Mouse (Mus musculus): ENCODE results near the gene Pogk. TPM values are rescaled to one million over a fixed set of nuclear protein-coding genes. Genes with fewer than 3 reads are reported as not detected.

Gene Pogk
- polyA plus RNA-seq, 1 experiment from 2014 or later = 13.4 TPM

DNA sequence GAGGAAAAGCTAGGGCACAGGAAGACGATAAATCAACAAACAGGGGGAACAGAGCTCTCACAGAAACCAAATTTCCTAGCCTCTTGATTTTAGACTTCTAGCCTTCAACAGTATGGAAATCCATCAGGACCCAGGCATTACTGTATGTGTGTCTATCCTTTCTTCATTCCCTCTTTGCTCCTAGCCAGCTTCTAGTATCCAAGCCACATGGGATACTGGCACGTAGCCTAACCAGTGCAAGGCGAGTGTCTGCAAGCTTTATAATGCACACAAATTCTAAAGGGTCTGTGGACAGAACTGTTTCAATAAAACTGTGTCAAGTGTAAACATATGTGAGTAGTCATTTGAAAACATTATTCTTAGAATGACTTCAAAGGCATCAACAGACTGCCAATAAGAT, 47.0 kb downstream of the Pogk start:
- H3K4me2 ChIP-seq (ENCODE audit: low read depth, low read length) = no peak overlapping the region
- H3K4me1 ChIP-seq (ENCODE audit: control insufficient read depth, insufficient read depth, low read length) = no peaks in the 10 kb centered on the region
- no peak for ATAC-seq (ENCODE audit: insufficient read depth, low FRiP score)
- H3K9me3 ChIP-seq (replicated peaks; ENCODE audit: control insufficient read depth, low read length) = no peaks in the 10 kb centered on the region
- no peak overlapping the region for H3K27ac ChIP-seq (ENCODE audit: low read length)
- H3K4me3 ChIP-seq (replicated peaks; ENCODE audit: low read length) = no peak overlapping the region
- WGBS = 53% methylated on average over 3 of the region's 3 CpGs
- H3K9ac ChIP-seq (ENCODE audit: low read length) = no peak overlapping the region
- no peaks in the 10 kb centered on the region for H3K27me3 ChIP-seq (ENCODE audit: control insufficient read depth, insufficient read depth, low read length)
- no peaks in the 10 kb centered on the region for H3K36me3 ChIP-seq (ENCODE audit: control insufficient read depth, insufficient read depth, low read length)

- Histone ChIP-seq H3K4me1 (ENCODE audit: control insufficient read depth, insufficient read depth, low read length) (no peaks in the 10 kb centered on the region), H3K4me3 (replicated peaks; ENCODE audit: low read length) (no peak overlapping the region), H3K27me3 (ENCODE audit: control insufficient read depth, insufficient read depth, low read length) (no peaks in the 10 kb centered on the region), H3K9me3 (replicated peaks; ENCODE audit: control insufficient read depth, low read length) (no peaks in the 10 kb centered on the region), H3K36me3 (ENCODE audit: control insufficient read depth, insufficient read depth, low read length) (no peaks in the 10 kb centered on the region), H3K27ac (ENCODE audit: low read length) (no peak overlapping the region), H3K4me2 (ENCODE audit: low read depth, low read length) (no peak overlapping the region), H3K9ac (ENCODE audit: low read length) (no peak overlapping the region)
- 45% methylated on average over 3 of the region's 3 CpGs for WGBS
- no peak for ATAC-seq (ENCODE audit: insufficient read depth, low FRiP score)
Observed at GRCm38 (mm10) chr1:166361842-166362241, 47.8 kb downstream of the Pogk start.

DNA sequence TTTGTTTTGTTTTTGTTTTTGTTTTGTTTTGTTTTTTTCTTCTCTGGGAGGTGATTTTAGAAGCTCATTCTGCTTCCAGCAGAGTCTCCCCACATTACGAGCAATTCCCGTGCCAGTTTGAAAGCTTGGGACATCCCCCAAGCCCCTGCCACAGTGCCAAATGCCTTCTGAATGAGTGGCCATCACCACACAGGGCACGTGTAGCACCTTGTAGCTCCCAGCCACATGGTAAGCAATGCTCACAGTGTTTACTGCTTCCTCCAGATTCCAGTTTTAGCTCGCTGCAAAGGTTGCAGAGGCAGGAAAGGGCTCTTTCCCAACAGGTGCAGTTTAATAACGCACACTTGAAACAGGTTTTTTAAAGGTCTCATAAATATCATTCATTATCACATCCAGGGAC, 48.8 kb downstream of the Pogk start:
- Histone ChIP-seq H3K9me3 (replicated peaks; ENCODE audit: control insufficient read depth, low read length) (no peaks in the 10 kb centered on the region), H3K9ac (ENCODE audit: low read length) (no peak overlapping the region), H3K36me3 (ENCODE audit: control insufficient read depth, insufficient read depth, low read length) (no peaks in the 10 kb centered on the region), H3K27ac (ENCODE audit: low read length) (no peak overlapping the region), H3K4me2 (ENCODE audit: low read depth, low read length) (no peak overlapping the region), H3K4me3 (replicated peaks; ENCODE audit: low read length) (no peak overlapping the region), H3K4me1 (ENCODE audit: control insufficient read depth, insufficient read depth, low read length) (no peaks in the 10 kb centered on the region), H3K27me3 (ENCODE audit: control insufficient read depth, insufficient read depth, low read length) (no peaks in the 10 kb centered on the region)
- ATAC-seq (ENCODE audit: insufficient read depth, low FRiP score) = no peak
- WGBS = 69% methylated on average over 5 of the region's 5 CpGs

- Histone ChIP-seq H3K4me3 (replicated peaks; ENCODE audit: low read length) (no peak overlapping the region), H3K9me3 (replicated peaks; ENCODE audit: control insufficient read depth, low read length) (no peaks in the 10 kb centered on the region), H3K36me3 (ENCODE audit: control insufficient read depth, insufficient read depth, low read length) (no peaks in the 10 kb centered on the region), H3K4me2 (ENCODE audit: low read depth, low read length) (no peak overlapping the region), H3K27me3 (ENCODE audit: control insufficient read depth, insufficient read depth, low read length) (no peaks in the 10 kb centered on the region), H3K4me1 (ENCODE audit: control insufficient read depth, insufficient read depth, low read length) (no peaks in the 10 kb centered on the region), H3K27ac (ENCODE audit: low read length) (no peak overlapping the region), H3K9ac (ENCODE audit: low read length) (no peak overlapping the region)
- peak; percentile 72; the same call in 1 of the 2 replicates for ATAC-seq (ENCODE audit: insufficient read depth, low FRiP score)
- WGBS = 21% methylated on average over 14 of the region's 14 CpGs
Observed at GRCm38 (mm10) chr1:166360157-166360855, 49.4 kb downstream of the Pogk start.

GRCm38 (mm10) chr1:166349751-166350150, 59.9 kb downstream of the Pogk start:
- 80% methylated on average over 11 of the region's 11 CpGs for WGBS

GRCm38 (mm10) chr1:166349341-166349740, 60.3 kb downstream of the Pogk start:
- H3K27ac ChIP-seq (ENCODE audit: low read length) = no peak overlapping the region
- whole genome bisulfite sequencing = 68% methylated on average over 3 of the region's 3 CpGs
- ATAC-seq (ENCODE audit: insufficient read depth, low FRiP score) = no peak

More at GRCm38 (mm10) chr1:166349751-166350150, 59.9 kb downstream of the Pogk start:
- H3K27me3 ChIP-seq (ENCODE audit: control insufficient read depth, insufficient read depth, low read length) = no peaks in the 10 kb centered on the region
- ATAC-seq (ENCODE audit: insufficient read depth, low FRiP score) = no peak
- H3K36me3 ChIP-seq (ENCODE audit: control insufficient read depth, insufficient read depth, low read length) = no peaks in the 10 kb centered on the region
- no peak overlapping the region for H3K9ac ChIP-seq (ENCODE audit: low read length)
- H3K27ac ChIP-seq (ENCODE audit: low read length) = no peak overlapping the region
- H3K4me3 ChIP-seq (replicated peaks; ENCODE audit: low read length) = no peak overlapping the region
- H3K4me1 ChIP-seq (ENCODE audit: control insufficient read depth, insufficient read depth, low read length) = no peaks in the 10 kb centered on the region
- H3K9me3 ChIP-seq (replicated peaks; ENCODE audit: control insufficient read depth, low read length) = no peaks in the 10 kb centered on the region
- no peak overlapping the region for H3K4me2 ChIP-seq (ENCODE audit: low read depth, low read length)

DNA sequence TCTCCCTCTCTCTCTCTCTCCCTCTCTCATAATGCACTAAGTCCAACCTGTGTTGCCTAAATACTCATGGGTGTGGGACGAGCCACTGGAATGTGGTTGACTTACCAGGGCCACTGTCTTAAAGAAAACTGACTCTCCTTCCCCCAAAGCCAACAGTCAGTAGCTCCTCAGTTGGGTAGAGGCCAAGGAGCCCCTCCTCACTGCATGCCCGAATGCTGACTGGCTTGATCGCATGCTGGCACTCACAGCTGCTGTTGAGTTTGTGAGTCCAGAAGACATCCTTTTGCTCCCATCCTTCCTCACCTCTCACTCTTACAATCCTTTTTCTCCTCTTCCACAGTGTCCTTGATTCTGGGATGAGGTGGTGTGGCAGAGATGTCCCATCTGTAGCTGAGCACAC, 62.8 kb downstream of the Pogk start:
- no peak overlapping the region for H3K27ac ChIP-seq (ENCODE audit: low read length)
- no peaks in the 10 kb centered on the region for H3K36me3 ChIP-seq (ENCODE audit: control insufficient read depth, insufficient read depth, low read length)
- no peaks in the 10 kb centered on the region for H3K9me3 ChIP-seq (replicated peaks; ENCODE audit: control insufficient read depth, low read length)
- H3K9ac ChIP-seq (ENCODE audit: low read length) = no peak overlapping the region
- no peak overlapping the region for H3K4me2 ChIP-seq (ENCODE audit: low read depth, low read length)
- no peaks in the 10 kb centered on the region for H3K4me1 ChIP-seq (ENCODE audit: control insufficient read depth, insufficient read depth, low read length)
- no peak for ATAC-seq (ENCODE audit: insufficient read depth, low FRiP score)
- WGBS = 73% methylated on average over 3 of the region's 3 CpGs
- no peaks in the 10 kb centered on the region for H3K27me3 ChIP-seq (ENCODE audit: control insufficient read depth, insufficient read depth, low read length)
- H3K4me3 ChIP-seq (replicated peaks; ENCODE audit: low read length) = no peak overlapping the region

More at GRCm38 (mm10) chr1:166349341-166349740, 60.3 kb downstream of the Pogk start:
- Histone ChIP-seq H3K27me3 (ENCODE audit: control insufficient read depth, insufficient read depth, low read length) (no peaks in the 10 kb centered on the region), H3K4me2 (ENCODE audit: low read depth, low read length) (no peak overlapping the region), H3K9ac (ENCODE audit: low read length) (no peak overlapping the region), H3K36me3 (ENCODE audit: control insufficient read depth, insufficient read depth, low read length) (no peaks in the 10 kb centered on the region), H3K4me1 (ENCODE audit: control insufficient read depth, insufficient read depth, low read length) (no peaks in the 10 kb centered on the region), H3K4me3 (replicated peaks; ENCODE audit: low read length) (no peak overlapping the region), H3K9me3 (replicated peaks; ENCODE audit: control insufficient read depth, low read length) (no peaks in the 10 kb centered on the region)

- ATAC-seq (ENCODE audit: insufficient read depth, low FRiP score) = no peak
- no peaks in the 10 kb centered on the region for H3K36me3 ChIP-seq (ENCODE audit: control insufficient read depth, insufficient read depth, low read length)
- H3K27ac ChIP-seq (ENCODE audit: low read length) = no peak overlapping the region
- H3K4me3 ChIP-seq (replicated peaks; ENCODE audit: low read length) = no peak overlapping the region
- H3K4me2 ChIP-seq (ENCODE audit: low read depth, low read length) = no peak overlapping the region
- no peaks in the 10 kb centered on the region for H3K27me3 ChIP-seq (ENCODE audit: control insufficient read depth, insufficient read depth, low read length)
- no peaks in the 10 kb centered on the region for H3K4me1 ChIP-seq (ENCODE audit: control insufficient read depth, insufficient read depth, low read length)
- no peaks in the 10 kb centered on the region for H3K9me3 ChIP-seq (replicated peaks; ENCODE audit: control insufficient read depth, low read length)
- WGBS = 91% methylated on average over 6 of the region's 6 CpGs
- no peak overlapping the region for H3K9ac ChIP-seq (ENCODE audit: low read length)
Observed at GRCm38 (mm10) chr1:166345602-166346001, 64.1 kb downstream of the Pogk start.

DNA sequence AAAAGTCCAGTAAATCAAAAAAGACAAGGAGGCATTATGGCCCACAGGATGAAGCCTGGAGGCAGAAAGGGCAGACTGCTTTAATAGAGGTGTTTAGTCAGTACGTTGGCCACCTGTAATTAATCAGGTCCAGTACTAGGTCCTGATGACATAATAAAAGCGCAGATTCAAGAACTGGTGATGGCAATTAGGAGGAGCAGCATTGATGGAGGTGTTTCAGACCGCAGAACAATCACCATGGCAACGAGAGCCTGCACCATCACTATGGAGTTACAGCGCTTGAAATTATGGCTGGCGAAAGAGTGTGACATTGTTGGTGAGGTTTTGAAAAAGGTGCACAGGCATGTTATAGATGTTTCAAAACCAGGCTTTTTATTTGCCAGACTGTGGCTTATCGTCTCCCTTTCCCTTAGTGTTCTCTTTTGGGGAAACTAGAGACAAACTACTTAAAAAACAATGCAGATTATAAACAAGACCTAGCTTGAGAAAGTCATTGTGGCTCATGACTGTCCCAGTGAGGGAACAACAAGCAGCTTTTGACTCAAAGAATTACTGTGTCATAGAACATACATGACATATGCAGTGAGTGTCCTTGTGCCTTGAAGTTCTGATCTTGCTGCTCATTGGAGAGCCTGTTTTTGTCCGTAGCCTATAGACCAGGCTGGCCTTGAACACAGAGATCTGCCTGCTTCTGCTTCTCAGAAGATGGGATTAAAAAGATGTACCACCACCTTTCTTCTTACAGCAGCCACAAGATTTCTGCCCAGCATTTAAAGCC, 65.2 kb downstream of the Pogk start:
- 78% methylated on average over 8 of the region's 8 CpGs for WGBS
- H3K36me3 ChIP-seq (ENCODE audit: control insufficient read depth, insufficient read depth, low read length) = no peaks in the 10 kb centered on the region
- ATAC-seq (ENCODE audit: insufficient read depth, low FRiP score) = no peak

More for the DNA sequence above, 65.2 kb downstream of the Pogk start:
- no peaks in the 10 kb centered on the region for H3K9me3 ChIP-seq (replicated peaks; ENCODE audit: control insufficient read depth, low read length)
- H3K4me2 ChIP-seq (ENCODE audit: low read depth, low read length) = no peak overlapping the region
- no peaks in the 10 kb centered on the region for H3K27me3 ChIP-seq (ENCODE audit: control insufficient read depth, insufficient read depth, low read length)
- H3K4me3 ChIP-seq (replicated peaks; ENCODE audit: low read length) = no peak overlapping the region
- no peaks in the 10 kb centered on the region for H3K4me1 ChIP-seq (ENCODE audit: control insufficient read depth, insufficient read depth, low read length)
- H3K27ac ChIP-seq (ENCODE audit: low read length) = no peak overlapping the region
- no peak overlapping the region for H3K9ac ChIP-seq (ENCODE audit: low read length)

Data from stomach, embryonic 16.5 days (tissue).